Mouse (Mus musculus): ENCODE results near the gene Map3k7.

GRCm38 (mm10) chr4:31975260-31975950 lies 11.5 kb downstream of the Map3k7 start:
- no peak for TF ChIP-seq CTCF (conservative IDR thresholded peaks at IDR 0.05; ENCODE audit: low read length)
- TF ChIP-seq POU5F1 (IDR thresholded peaks at IDR 0.05; ENCODE audit: borderline replicate concordance, low read length): no peak
- no peak for TF ChIP-seq NANOG (IDR thresholded peaks at IDR 0.05; ENCODE audit: borderline replicate concordance, low read length)

All from E14TG2a.4 (cell line).